Mouse (Mus musculus) T-cell, adult 2 months (primary cell): ENCODE data around the gene Rnf207.
A peak's percentile ranks its signal among the peaks of the same experiment; 100 is the strongest.

Source experiments
- DNase-seq: peaks from one replicate; pipeline ENCODE4 v3.0.0; 2022; ENCODE audit warnings: low spot score

Rnf207 gene

DNA sequence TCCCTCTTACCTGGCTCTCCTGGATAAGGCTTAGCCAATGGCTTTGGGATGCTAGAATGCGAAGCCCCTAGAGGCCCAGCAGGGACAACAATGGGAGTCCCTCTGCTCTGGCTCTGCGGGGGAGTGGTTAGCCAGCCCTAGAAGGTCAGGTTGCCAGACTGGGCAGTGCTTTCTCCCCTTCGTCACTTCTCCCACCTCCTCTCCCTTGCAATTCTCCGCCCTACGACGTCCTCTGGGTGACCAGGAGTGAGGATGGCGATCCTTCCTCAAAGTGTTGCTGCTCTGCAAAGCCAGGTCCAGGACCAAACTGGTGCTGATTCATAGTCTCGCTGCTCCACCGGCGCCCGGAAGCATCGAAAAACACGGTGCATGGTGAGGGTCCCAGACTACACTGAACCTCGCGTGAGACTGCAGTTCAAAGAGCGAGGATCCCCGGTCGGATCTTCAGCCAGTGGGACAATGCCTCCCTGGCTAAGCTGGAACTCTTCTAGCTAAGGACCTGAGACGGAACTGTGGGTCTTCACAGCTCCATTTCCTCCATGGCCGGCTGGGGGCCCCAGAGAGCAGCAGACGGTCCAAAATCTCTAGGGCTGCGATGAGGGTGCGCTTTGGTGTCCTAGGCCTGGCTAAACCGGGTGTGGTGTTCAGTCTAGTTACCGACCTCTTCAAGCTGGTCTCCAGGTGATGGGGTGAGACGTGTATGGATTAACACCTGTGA lies at the start of gene Rnf207:
Gene Rnf207 (minus strand): TSS at position 477 of the 718 bp plus-strand sequence.
- DNase-seq: peak; percentile 51

- DNase-seq: no peak
Measured at GRCm38 (mm10) chr4:152365228-152365627, 46.4 kb upstream of the Rnf207 start.

- no peak for DNase-seq
Measured at GRCm38 (mm10) chr4:152362180-152362579, 43.4 kb upstream of the Rnf207 start.

DNA sequence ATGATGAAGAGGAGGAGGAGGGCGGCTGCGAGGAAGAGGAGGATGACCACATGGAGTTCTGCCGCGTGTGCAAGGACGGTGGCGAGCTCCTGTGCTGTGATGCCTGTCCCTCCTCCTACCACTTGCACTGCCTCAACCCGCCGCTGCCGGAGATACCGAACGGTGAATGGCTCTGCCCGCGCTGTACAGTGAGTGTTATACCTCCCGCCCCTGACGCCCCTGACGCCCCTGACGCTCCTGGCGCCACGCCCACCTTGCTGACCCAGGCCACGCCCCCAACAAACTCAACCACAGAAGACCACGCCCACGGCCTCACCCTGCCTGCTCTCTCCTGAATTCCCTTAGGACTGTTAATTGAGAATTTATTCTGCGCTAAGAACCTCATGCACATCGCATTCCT lies 42.1 kb upstream of the Rnf207 start:
- DNase-seq: no peak

- DNase-seq: no peak
Measured at GRCm38 (mm10) chr4:152359700-152360099, 40.9 kb upstream of the Rnf207 start.

GRCm38 (mm10) chr4:152355672-152356071 lies 36.9 kb upstream of the Rnf207 start:
- no peak for DNase-seq

GRCm38 (mm10) chr4:152353886-152354637 lies 35.3 kb upstream of the Rnf207 start:
- no peak for DNase-seq

GRCm38 (mm10) chr4:152351422-152352305 lies 32.9 kb upstream of the Rnf207 start:
- DNase-seq: no peak

DNA sequence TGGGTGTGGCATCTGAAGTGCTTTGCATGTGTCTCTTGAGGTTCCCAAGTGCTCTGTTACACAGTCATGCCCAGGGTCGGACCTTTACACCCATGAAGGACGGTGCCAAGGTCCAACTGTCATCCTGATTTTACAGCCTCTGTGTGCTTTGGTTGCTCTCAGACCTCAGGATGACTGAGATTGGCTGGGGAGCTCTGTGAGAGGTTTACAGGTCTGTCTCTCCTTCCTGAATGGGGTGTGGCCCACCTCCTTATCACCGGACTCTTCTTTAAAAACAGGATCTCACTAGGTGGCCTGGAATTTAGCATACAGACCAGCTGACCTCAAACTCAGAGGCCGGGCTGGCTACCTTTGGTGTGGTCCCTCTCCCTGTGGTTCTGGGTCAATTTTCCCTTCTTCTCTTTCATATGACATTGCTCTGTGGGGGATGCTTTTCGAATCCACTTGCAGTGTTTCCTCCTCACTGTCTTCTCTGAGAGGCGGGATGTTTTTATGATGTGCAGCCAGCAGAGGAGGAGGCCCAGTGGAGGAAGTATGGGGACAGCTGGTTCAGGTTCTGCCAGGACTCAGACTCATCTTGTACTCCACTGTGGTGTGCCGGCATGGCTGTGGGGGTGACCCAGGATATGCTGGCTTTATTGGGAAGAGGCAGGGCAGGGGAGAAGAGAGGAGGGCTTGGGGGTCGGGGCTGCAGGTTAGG lies 32.1 kb upstream of the Rnf207 start:
- no peak for DNase-seq

- DNase-seq: no peak
Measured at GRCm38 (mm10) chr4:152349837-152350381, 31.1 kb upstream of the Rnf207 start.

DNA sequence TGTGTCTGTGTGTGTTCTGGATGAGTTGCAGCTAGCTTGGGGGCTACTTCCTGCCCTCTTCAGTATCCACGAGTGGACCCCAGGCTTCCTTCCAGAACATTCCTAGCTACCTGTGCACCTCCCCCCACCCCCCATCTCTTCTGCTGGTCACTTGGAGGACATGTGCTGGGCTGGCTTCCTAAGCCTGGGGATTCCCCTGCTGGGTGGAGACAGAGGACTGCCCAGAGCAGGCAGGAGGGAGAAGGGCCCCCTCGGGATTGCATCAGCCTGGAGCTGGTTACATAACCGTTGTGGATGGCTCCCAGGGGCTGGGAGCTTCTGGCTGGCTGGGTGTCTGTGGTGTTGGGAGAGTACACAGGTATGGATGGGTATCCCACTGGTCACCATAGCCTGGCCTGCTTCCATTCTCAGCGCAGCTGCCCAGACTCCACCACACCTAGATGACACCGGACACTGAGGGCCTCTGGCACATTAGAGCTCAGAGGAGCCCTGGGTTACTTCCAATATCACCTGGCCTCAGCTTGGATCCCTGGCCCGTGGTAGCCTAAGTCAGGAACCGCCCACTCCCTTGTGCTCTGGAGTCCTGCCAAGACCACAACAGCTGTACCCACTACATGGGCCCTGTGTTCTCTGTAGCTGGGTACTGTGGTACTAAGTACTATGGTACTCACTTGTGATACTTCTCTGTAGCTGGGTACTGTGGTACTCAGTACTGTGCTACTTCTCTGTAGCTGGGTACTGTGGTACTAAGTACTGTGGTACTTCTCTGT lies 26.5 kb upstream of the Rnf207 start:
- no peak for DNase-seq

- DNase-seq: no peak
Measured at GRCm38 (mm10) chr4:152344651-152345050, 25.9 kb upstream of the Rnf207 start.

GRCm38 (mm10) chr4:152343296-152343695 lies 24.5 kb upstream of the Rnf207 start:
- no peak for DNase-seq

DNA sequence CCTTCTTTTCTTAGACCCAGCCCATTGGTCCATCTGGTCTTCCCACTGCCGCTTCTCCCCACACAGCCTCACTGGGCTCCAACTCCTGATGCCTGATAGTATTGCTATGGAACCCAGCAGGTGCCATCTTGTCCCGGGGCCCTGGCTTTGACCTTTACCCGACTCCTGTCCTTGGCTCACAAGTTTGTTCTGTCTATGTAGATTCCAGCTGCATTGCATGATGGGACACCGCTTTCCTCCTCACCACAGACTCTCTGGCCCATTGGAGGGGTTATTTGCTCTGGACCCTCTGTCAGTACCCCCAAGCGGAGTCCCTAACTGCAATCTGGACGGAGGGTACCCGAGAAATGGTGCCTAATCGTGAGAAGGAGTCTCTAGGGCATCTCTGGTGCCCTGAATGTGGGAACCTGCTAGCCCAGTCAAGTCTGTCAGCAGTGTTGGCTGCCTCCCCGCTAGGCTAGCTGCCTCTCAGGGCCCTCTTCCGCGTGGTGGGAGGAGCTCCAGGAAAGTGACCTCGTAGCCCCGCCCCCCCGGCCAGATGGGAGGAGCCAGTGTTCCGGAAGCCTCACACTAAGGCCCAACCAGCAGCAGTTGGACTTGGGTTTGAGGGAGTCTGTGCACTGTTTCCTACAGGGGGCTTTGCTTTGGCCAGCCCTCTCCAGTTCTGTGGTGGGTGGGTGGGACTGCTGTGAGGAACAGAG lies 21.9 kb upstream of the Rnf207 start:
- no peak for DNase-seq

GRCm38 (mm10) chr4:152339293-152339790 lies 20.5 kb upstream of the Rnf207 start:
- DNase-seq: no peak

- no peak for DNase-seq
Measured at GRCm38 (mm10) chr4:152338419-152339292, 19.9 kb upstream of the Rnf207 start, which contains the start of gene Chd5. TSS of gene Chd5 (plus strand) at chr4:152338651.

DNA sequence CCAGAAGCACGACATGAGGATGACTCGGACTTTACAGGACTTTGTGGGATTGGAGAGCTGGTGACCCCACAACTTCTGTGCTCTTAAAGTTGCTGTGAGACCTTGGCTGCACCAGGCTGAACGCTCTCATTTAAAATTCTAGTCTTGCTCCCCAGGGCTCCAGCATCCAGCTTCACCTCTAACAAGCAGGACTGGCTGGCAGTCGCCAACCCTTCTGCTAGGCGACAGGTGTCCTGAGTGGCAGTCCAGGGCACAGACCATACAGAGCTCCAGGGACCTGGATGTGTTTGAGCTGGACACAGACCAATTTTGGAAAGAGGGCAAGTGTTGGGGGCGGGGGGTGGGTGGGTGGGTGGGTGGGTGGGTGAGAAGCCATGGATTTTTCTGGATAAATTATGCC lies 19.0 kb upstream of the Rnf207 start:
- DNase-seq: no peak

DNA sequence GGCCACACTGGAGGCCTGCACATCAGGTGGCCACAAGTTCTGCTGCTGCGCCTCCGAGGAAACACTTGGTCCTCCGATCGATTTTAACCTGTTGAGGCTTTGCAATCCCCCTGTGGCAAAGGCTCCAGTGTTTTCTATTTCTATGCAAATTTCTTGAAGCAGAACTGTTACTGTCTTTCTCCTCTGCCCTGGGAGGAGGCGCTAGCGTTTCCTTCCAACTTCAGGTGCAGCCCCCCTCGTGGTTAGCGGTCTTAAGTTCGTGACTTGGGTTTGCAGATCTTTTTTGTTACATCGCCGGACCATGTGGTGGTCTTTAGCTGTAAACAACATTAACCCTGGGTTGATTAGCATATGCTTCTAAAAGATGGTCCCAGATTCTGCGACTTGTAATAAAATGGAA lies 14.8 kb upstream of the Rnf207 start:
- no peak for DNase-seq

DNA sequence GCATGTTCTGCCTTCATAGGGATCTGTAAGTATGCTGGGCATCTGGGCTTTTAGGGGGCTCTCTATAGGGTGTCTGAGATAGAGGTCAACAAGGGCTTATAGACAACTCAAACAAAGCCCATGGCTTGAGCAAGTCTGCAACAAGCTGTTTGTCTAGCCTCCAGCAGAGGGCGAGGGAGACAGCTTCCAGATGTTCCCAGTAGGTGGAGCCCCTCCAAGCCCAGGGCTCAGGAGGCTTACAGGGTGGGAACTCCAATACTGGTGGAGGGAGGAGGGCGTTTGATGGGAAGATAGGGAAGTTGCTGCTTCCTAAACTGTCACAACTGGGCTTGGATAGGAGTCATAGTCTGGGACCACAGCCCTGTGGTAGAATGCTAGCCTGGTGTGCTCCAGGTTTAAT lies 14.2 kb upstream of the Rnf207 start:
- peak; percentile 32 for DNase-seq
